Mouse (Mus musculus): ENCODE measurements around the gene Psmd6. TPM values are rescaled to one million over a fixed set of nuclear protein-coding genes. Genes with fewer than 3 reads are reported as not detected.

Gene Psmd6
- polyA plus RNA-seq, 1 experiment from 2014 or later, result 269 TPM

Other genes starting within 250 kb of the Psmd6 start
- 0.05 TPM in 1 of 2 replicates, not detected in the other for gene Gm281, start 206.5 kb downstream of the Psmd6 start, polyA plus RNA-seq (2016; fragmentation: Nextera tagmentation; extraction: Ambion mirVana)
- 2.6 and 3.0 TPM in 2 replicates for gene Atxn7, start 159.5 kb downstream of the Psmd6 start, polyA plus RNA-seq (2016; fragmentation: Nextera tagmentation; extraction: Ambion mirVana)
- gene Thoc7, start 159.1 kb downstream of the Psmd6 start, polyA plus RNA-seq (2016; fragmentation: Nextera tagmentation; extraction: Ambion mirVana), result 131 and 135 TPM in 2 replicates
- gene Olfr720, start 65.9 kb upstream of the Psmd6 start, polyA plus RNA-seq (2016; fragmentation: Nextera tagmentation; extraction: Ambion mirVana), result not detected in 2 replicates
- not detected in 2 replicates for gene Olfr31, start 201.8 kb upstream of the Psmd6 start, polyA plus RNA-seq (2016; fragmentation: Nextera tagmentation; extraction: Ambion mirVana)
- 5.0 and 5.3 TPM in 2 replicates for gene Il3ra, start 225.3 kb upstream of the Psmd6 start, polyA plus RNA-seq (2016; fragmentation: Nextera tagmentation; extraction: Ambion mirVana)